Mouse (Mus musculus) left cerebral cortex, adult 18-20 months (tissue): ENCODE data around the gene Cnot6l. TPM values are rescaled to one million over a fixed set of nuclear protein-coding genes. Genes with fewer than 3 reads are reported as not detected.

Experiments
- total RNA-seq, 2 experiments: library from RNA; stranded (reverse); gene quantifications; 2 replicates each; pipeline ENCODE4 v1.2.3; 2021

Gene Cnot6l
- total RNA-seq, 2 experiments from 2014 or later = 66.8 to 69.1 TPM

Other genes starting within 250 kb of the Cnot6l start
- gene Cxcl13, start 207.2 kb downstream of the Cnot6l start, total RNA-seq = not detected
- gene Mrpl1, start 45.3 kb upstream of the Cnot6l start, total RNA-seq = 10 to 100 TPM; 14.4 TPM
- 10 to 100 TPM; 20.1 to 23.3 TPM for gene Fras1, start 209.8 kb upstream of the Cnot6l start, total RNA-seq